Mouse (Mus musculus) kidney, embryonic 15.5 days (tissue): ENCODE measurements around the gene Frmd6. TPM values are rescaled to one million over a fixed set of nuclear protein-coding genes. Genes with fewer than 3 reads are reported as not detected.

Source experiments
- ATAC-seq: fragments of 200-750 bp; cut with Nextera tagmentation; replicated peaks from 2 replicates; pipeline ENCODE4 v1.8.0; 2017; ENCODE audit warnings: moderate TSS enrichment; ENCODE audit not compliant: low FRiP score
- H3K27ac ChIP-seq: fragments of 300-500 bp; sonication (generic); 2 replicates; pipeline ENCODE4 v1.5.1; 2015; ENCODE audit warnings: mild to moderate bottlenecking, inconsistent platforms
- H3K27me3 ChIP-seq: fragments of 300-500 bp; sonication (generic); 2 replicates; pipeline ENCODE4 v1.6.1; 2015; ENCODE audit warnings: inconsistent platforms
- H3K36me3 ChIP-seq: fragments of 300-500 bp; sonication (generic); 2 replicates; pipeline ENCODE4 v1.6.1; 2015; ENCODE audit warnings: inconsistent platforms
- H3K4me1 ChIP-seq: fragments of 300-500 bp; sonication (generic); 2 replicates; pipeline ENCODE4 v1.6.1; 2015; ENCODE audit warnings: inconsistent platforms
- H3K4me2 ChIP-seq: fragments of 300-500 bp; sonication (generic); 2 replicates; pipeline ENCODE4 v1.6.1; 2015; ENCODE audit warnings: moderate library complexity, mild to moderate bottlenecking, inconsistent platforms
- H3K4me3 ChIP-seq: fragments of 300-500 bp; sonication (generic); replicated peaks from 2 replicates; pipeline ENCODE4 v1.5.1; 2015; ENCODE audit warnings: mild to moderate bottlenecking, inconsistent platforms
- H3K9ac ChIP-seq: fragments of 300-500 bp; sonication (generic); 2 replicates; pipeline ENCODE4 v1.6.1; 2015; ENCODE audit warnings: mild to moderate bottlenecking, inconsistent platforms
- H3K9me3 ChIP-seq: fragments of 300-500 bp; sonication (generic); replicated peaks from 2 replicates; pipeline ENCODE4 v1.6.1; 2016; ENCODE audit warnings: inconsistent platforms
- WGBS: fragments of 180-500 bp; shearing (Covaris S2); methylation state at CpG from one replicate; pipeline ENCODE4 v1.1.7; 2015; ENCODE audit warnings: mixed read lengths; 5-methylcytosine and 5-hydroxymethylcytosine counted together
- polyA plus RNA-seq: library from polyadenylated mRNA; unstranded; fragments of >200 nt; fragmentation: Nextera tagmentation; extraction: Ambion mirVana; gene quantifications from 2 replicates; pipeline ENCODE4 v1.2.1, GENCODE M21; 2015

Gene Frmd6
- polyA plus RNA-seq, 1 experiment from 2014 or later = 19.4 TPM

GRCm38 (mm10) chr12:70911029-70911428 lies 85.7 kb downstream of the Frmd6 start:
- ATAC-seq = peak; percentile 64; the same call in 1 of the 2 replicates

GRCm38 (mm10) chr12:70911676-70912379 lies 86.5 kb downstream of the Frmd6 start:
- 76% methylated on average over 17 of the region's 17 CpGs for WGBS
- Histone ChIP-seq H3K4me3 (no peak overlapping the region), H3K9ac (no peak overlapping the region), H3K9me3 (no peaks in the 10 kb centered on the region), H3K27ac (no peak overlapping the region), H3K36me3 (no peaks in the 10 kb centered on the region), H3K4me1 (peaks cover 15% of the 10 kb centered on the region; the same call in 1 of the 2 replicates), H3K27me3 (no peaks in the 10 kb centered on the region), H3K4me2 (no peak overlapping the region)
- ATAC-seq = no peak

More at GRCm38 (mm10) chr12:70911029-70911428, 85.7 kb downstream of the Frmd6 start:
- H3K9me3 ChIP-seq = no peaks in the 10 kb centered on the region
- no peak overlapping the region for H3K27ac ChIP-seq
- H3K27me3 ChIP-seq = no peaks in the 10 kb centered on the region
- no peak overlapping the region for H3K9ac ChIP-seq
- no peak overlapping the region for H3K4me2 ChIP-seq
- peaks cover 15% of the 10 kb centered on the region; the same call in 1 of the 2 replicates for H3K4me1 ChIP-seq
- H3K36me3 ChIP-seq = no peaks in the 10 kb centered on the region
- H3K4me3 ChIP-seq = no peak overlapping the region
- 8% methylated on average over 5 of the region's 5 CpGs for WGBS

- H3K4me3 ChIP-seq = no peak overlapping the region
- no peaks in the 10 kb centered on the region for H3K36me3 ChIP-seq
- H3K9me3 ChIP-seq = no peaks in the 10 kb centered on the region
- no peak overlapping the region for H3K27ac ChIP-seq
- H3K9ac ChIP-seq = no peak overlapping the region
- no peaks in the 10 kb centered on the region for H3K27me3 ChIP-seq
- H3K4me2 ChIP-seq = no peak overlapping the region
- 51% methylated on average over 3 of the region's 3 CpGs for WGBS
- no peak for ATAC-seq
- H3K4me1 ChIP-seq = peaks cover 13% of the 10 kb centered on the region; the same call in 1 of the 2 replicates
Observed at GRCm38 (mm10) chr12:70913429-70913828, 88.1 kb downstream of the Frmd6 start.

- ATAC-seq = no peak
- Histone ChIP-seq H3K27me3 (no peaks in the 10 kb centered on the region), H3K36me3 (no peaks in the 10 kb centered on the region), H3K4me1 (peaks cover 13% of the 10 kb centered on the region; the same call in 1 of the 2 replicates), H3K27ac (no peak overlapping the region), H3K9me3 (no peaks in the 10 kb centered on the region), H3K9ac (no peak overlapping the region), H3K4me2 (no peak overlapping the region), H3K4me3 (no peak overlapping the region)
- 63% methylated on average over 11 of the region's 11 CpGs for WGBS
Observed at GRCm38 (mm10) chr12:70914387-70914786, 89.1 kb downstream of the Frmd6 start.

GRCm38 (mm10) chr12:70929781-70930180 lies 104.5 kb downstream of the Frmd6 start:
- H3K4me2 ChIP-seq = no peak overlapping the region
- no peak overlapping the region for H3K4me3 ChIP-seq
- no peak overlapping the region for H3K27ac ChIP-seq
- WGBS = 83% methylated on average over 4 of the region's 4 CpGs
- H3K4me1 ChIP-seq = no peaks in the 10 kb centered on the region
- no peaks in the 10 kb centered on the region for H3K36me3 ChIP-seq
- 0 out of 2 replicates have a peak, but pooled peaks cover 3% of the 10 kb centered on the region for H3K9me3 ChIP-seq
- no peak overlapping the region for H3K9ac ChIP-seq
- no peaks in the 10 kb centered on the region for H3K27me3 ChIP-seq
- no peak for ATAC-seq

GRCm38 (mm10) chr12:70937150-70937549 lies 111.8 kb downstream of the Frmd6 start:
- Histone ChIP-seq H3K4me3 (peak overlapping the region; percentile 89), H3K36me3 (peaks cover 9% of the 10 kb centered on the region; the same call in 1 of the 2 replicates), H3K9ac (peak overlapping the region; percentile 90), H3K27ac (peak overlapping the region; percentile 95), H3K4me2 (peak overlapping the region; percentile 70), H3K4me1 (0 out of 2 replicates have a peak, but pooled peaks cover 5% of the 10 kb centered on the region), H3K9me3 (no peaks in the 10 kb centered on the region), H3K27me3 (no peaks in the 10 kb centered on the region)
- ATAC-seq = peak; percentile 22
- 20% methylated on average over 12 of the region's 12 CpGs for WGBS

GRCm38 (mm10) chr12:70937571-70938384 lies 112.5 kb downstream of the Frmd6 start, which contains the start of gene Actr10:
Actr10 (plus strand) TSS chr12:70937857.
- Histone ChIP-seq H3K27ac (peak within 1 kb of the TSS; percentile 95), H3K36me3 (peaks cover 15% of the 10 kb centered on the region), H3K4me1 (0 out of 2 replicates have a peak, but pooled peaks cover 5% of the 10 kb centered on the region), H3K9me3 (no peaks in the 10 kb centered on the region), H3K4me3 (peak within 1 kb of the TSS; percentile 89), H3K9ac (peak within 1 kb of the TSS; percentile 90), H3K4me2 (peak within 1 kb of the TSS; percentile 70), H3K27me3 (no peaks in the 10 kb centered on the region)
- under 1% methylated on average over 59 of the region's 59 CpGs for WGBS
- ATAC-seq = peak; percentile 97

GRCm38 (mm10) chr12:70940806-70941205 lies 115.5 kb downstream of the Frmd6 start:
- H3K9ac ChIP-seq = no peak overlapping the region
- peaks cover 36% of the 10 kb centered on the region for H3K36me3 ChIP-seq
- H3K9me3 ChIP-seq = no peaks in the 10 kb centered on the region
- no peak overlapping the region for H3K4me2 ChIP-seq
- 0 out of 2 replicates have a peak, but pooled peaks cover 5% of the 10 kb centered on the region for H3K4me1 ChIP-seq
- H3K27ac ChIP-seq = no peak overlapping the region
- no peaks in the 10 kb centered on the region for H3K27me3 ChIP-seq
- 95% methylated on average over 7 of the region's 7 CpGs for WGBS
- H3K4me3 ChIP-seq = no peak overlapping the region
- no peak for ATAC-seq

GRCm38 (mm10) chr12:70944181-70944580 lies 118.9 kb downstream of the Frmd6 start:
- no peak for ATAC-seq

GRCm38 (mm10) chr12:70946585-70947256 lies 121.4 kb downstream of the Frmd6 start:
- H3K4me3 ChIP-seq = no peak overlapping the region
- H3K4me1 ChIP-seq = no peaks in the 10 kb centered on the region
- no peaks in the 10 kb centered on the region for H3K9me3 ChIP-seq
- H3K4me2 ChIP-seq = no peak overlapping the region
- no peaks in the 10 kb centered on the region for H3K27me3 ChIP-seq
- H3K9ac ChIP-seq = no peak overlapping the region
- no peak for ATAC-seq
- H3K27ac ChIP-seq = no peak overlapping the region
- peaks cover 70% of the 10 kb centered on the region for H3K36me3 ChIP-seq
- WGBS = 83% methylated on average over 10 of the region's 10 CpGs

More at GRCm38 (mm10) chr12:70944181-70944580, 118.9 kb downstream of the Frmd6 start:
- Histone ChIP-seq H3K9me3 (no peaks in the 10 kb centered on the region), H3K27ac (no peak overlapping the region), H3K9ac (no peak overlapping the region), H3K27me3 (no peaks in the 10 kb centered on the region), H3K4me2 (no peak overlapping the region), H3K4me1 (no peaks in the 10 kb centered on the region), H3K4me3 (no peak overlapping the region), H3K36me3 (peaks cover 62% of the 10 kb centered on the region)
- 93% methylated on average over 5 of the region's 5 CpGs for WGBS
